In the genomic region with DNA sequence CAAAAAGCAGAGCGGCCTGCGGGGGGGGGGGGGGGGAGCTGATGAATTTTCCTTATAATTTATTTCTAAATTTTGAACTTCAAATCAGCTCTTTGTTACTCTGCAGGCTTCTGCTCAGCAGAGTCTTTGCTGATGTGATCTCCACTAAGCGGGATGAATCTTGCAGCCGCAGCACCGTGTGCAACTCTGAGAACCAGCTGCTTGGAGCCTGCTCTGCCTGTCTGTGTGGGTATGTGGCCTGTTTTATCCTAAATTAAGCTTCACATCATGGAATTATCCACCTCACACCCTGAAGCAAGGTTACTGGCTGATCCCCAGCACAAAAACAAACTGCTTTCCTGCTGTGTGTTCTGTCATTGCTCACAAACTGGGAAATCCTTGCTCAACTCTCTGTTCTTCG, we compare ENCODE assay signal across 7 mouse cellular contexts.
"Had no signal": no experiment of that assay in that cellular context is flagged by ENCODE, and none has a peak within 500 bp of the region (broad histone marks: within the 10 kb centered on the region; RNA-seq: fewer than 3 reads in every experiment).

No protein-coding gene starts in this region.

- H3K27ac ChIP-seq: limb, embryonic 13.5 days; liver, embryonic 14.5 days; midbrain, embryonic 12.5 days; neural tube, embryonic 15.5 days; stomach, postnatal 0 days had no signal

- H3K4me2 ChIP-seq: limb, embryonic 13.5 days; midbrain, embryonic 12.5 days; neural tube, embryonic 15.5 days had no signal

- H3K4me1 ChIP-seq: limb, embryonic 13.5 days; midbrain, embryonic 12.5 days had no signal

- H3K9me3 ChIP-seq: limb, embryonic 13.5 days; midbrain, embryonic 12.5 days; neural tube, embryonic 15.5 days had no signal

- ATAC-seq: intestine, embryonic 16.5 days had no signal

- H3K27me3 ChIP-seq: midbrain, embryonic 12.5 days; neural tube, embryonic 15.5 days had no signal

- H3K9ac ChIP-seq: limb, embryonic 13.5 days; liver, embryonic 14.5 days; midbrain, embryonic 12.5 days; neural tube, embryonic 15.5 days had no signal

- H3K36me3 ChIP-seq: limb, embryonic 13.5 days; midbrain, embryonic 12.5 days; neural tube, embryonic 15.5 days had no signal

- H3K4me3 ChIP-seq: limb, embryonic 13.5 days; midbrain, embryonic 12.5 days; myocyte; neural tube, embryonic 15.5 days had no signal
